In the genomic region with DNA sequence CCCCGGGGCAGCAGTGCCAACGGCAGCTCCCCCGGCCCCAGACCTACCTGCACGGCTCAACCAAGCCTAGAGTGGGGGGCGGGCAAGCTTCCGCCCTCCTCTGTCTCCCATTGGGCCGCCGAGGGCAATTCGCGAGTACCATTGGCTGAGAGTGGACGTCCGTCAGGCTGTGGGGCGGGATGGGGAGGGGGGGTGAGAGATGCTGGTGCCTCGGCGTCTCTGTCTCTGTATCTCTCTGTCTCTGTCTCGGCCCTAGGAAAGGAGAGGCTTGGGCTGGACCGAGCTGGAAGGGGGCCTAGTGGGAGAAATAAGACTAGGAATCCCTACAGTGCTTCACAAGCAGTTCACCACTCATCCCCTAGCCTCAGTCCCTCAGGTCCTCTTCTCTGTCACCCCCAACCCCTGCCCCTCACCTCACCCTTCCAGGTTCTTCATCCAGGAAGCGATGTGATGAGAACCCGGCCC, we compare ENCODE assay signal across 8 mouse cellular contexts. TPM values are rescaled to one million over a fixed set of nuclear protein-coding genes. Genes with fewer than 3 reads are reported as not detected.
DNase-seq lines count a peak whose midpoint lies in the region; ATAC-seq and TF ChIP-seq lines count a peak whose summit lies in the region.

No protein-coding gene starts in this region.

- H3K27ac ChIP-seq in ES-Bruce4 (ENCODE audit: insufficient read depth, low read length): no peak overlapping the region
- no peak overlapping the region for H3K27ac ChIP-seq in forebrain, embryonic 13.5 days
- no peak overlapping the region for H3K27ac ChIP-seq in liver, postnatal 0 days (ENCODE audit: low read depth)
- peak overlapping the region; percentile 34 for H3K27ac ChIP-seq in neural tube, embryonic 14.5 days (ENCODE audit: low read depth, low read length)

- under 1% methylated on average over 16 of the region's 19 CpGs for WGBS in forebrain, embryonic 13.5 days
- 1% methylated on average over 18 of the region's 19 CpGs for WGBS in large intestine, adult 2 months
- 3% methylated on average over 19 of the region's 19 CpGs for WGBS in liver, postnatal 0 days (ENCODE audit: insufficient replicate concordance)
- under 1% methylated on average over 17 of the region's 19 CpGs for WGBS in neural tube, embryonic 14.5 days

- H3K9me3 ChIP-seq in ES-Bruce4 (replicated peaks; ENCODE audit: control insufficient read depth, insufficient read depth, low read length, poor library complexity, severe bottlenecking): no peaks in the 10 kb centered on the region
- no peaks in the 10 kb centered on the region for H3K9me3 ChIP-seq in forebrain, embryonic 13.5 days (replicated peaks)
- no peaks in the 10 kb centered on the region for H3K9me3 ChIP-seq in liver, postnatal 0 days (ENCODE audit: low read length)
- H3K9me3 ChIP-seq in neural tube, embryonic 14.5 days (ENCODE audit: control insufficient read depth, low read length): no peaks in the 10 kb centered on the region

- peaks cover 17% of the 10 kb centered on the region for H3K36me3 ChIP-seq in ES-Bruce4 (ENCODE audit: control insufficient read depth, insufficient read depth, low read length, poor library complexity, severe bottlenecking)
- H3K36me3 ChIP-seq in forebrain, embryonic 13.5 days (ENCODE audit: poor library complexity, severe bottlenecking): peaks cover 8% of the 10 kb centered on the region; the same call in 1 of the 2 replicates
- H3K36me3 ChIP-seq in liver, postnatal 0 days (replicated peaks; ENCODE audit: insufficient read depth, low read length): no peaks in the 10 kb centered on the region
- 0 out of 2 replicates have a peak, but pooled peaks cover 3% of the 10 kb centered on the region for H3K36me3 ChIP-seq in neural tube, embryonic 14.5 days (ENCODE audit: control insufficient read depth, insufficient read depth, low read length)

- peak; percentile 93 to 94 for DNase-seq in heart, postnatal 10 days
- DNase-seq in large intestine, adult 2 months (ENCODE audit: low read depth, low spot score): peak; percentile 93
- DNase-seq in liver, postnatal 0 days: peak; percentile 91
- DNase-seq in testis, postnatal 10 days (ENCODE audit: low spot score): peak; percentile 92

- no peak for TF ChIP-seq POLR2A in ES-Bruce4 (IDR thresholded peaks at IDR 0.05; ENCODE audit: insufficient read depth, low read length)

- H3K4me3 ChIP-seq in ES-Bruce4 (ENCODE audit: low read depth, low read length): peak overlapping the region; percentile 86
- peak overlapping the region; percentile 98 for H3K4me3 ChIP-seq in forebrain, embryonic 13.5 days
- peak overlapping the region; percentile 75 for H3K4me3 ChIP-seq in liver, postnatal 0 days (ENCODE audit: low read depth, low read length)
- H3K4me3 ChIP-seq in neural tube, embryonic 14.5 days (ENCODE audit: low read depth, low read length): peak overlapping the region; percentile 90

- H3K4me1 ChIP-seq in ES-Bruce4 (ENCODE audit: control insufficient read depth, insufficient read depth, low read length): peaks cover 3% of the 10 kb centered on the region
- peaks cover 21% of the 10 kb centered on the region for H3K4me1 ChIP-seq in forebrain, embryonic 13.5 days
- H3K4me1 ChIP-seq in liver, postnatal 0 days (ENCODE audit: insufficient read depth): peaks cover 4% of the 10 kb centered on the region
- peaks cover 11% of the 10 kb centered on the region; the same call in 1 of the 2 replicates for H3K4me1 ChIP-seq in neural tube, embryonic 14.5 days (ENCODE audit: control insufficient read depth, insufficient read depth, low read length)

- intact Hi-C loops in heart, postnatal 10 days (cut with DNase I): no loop called here

- peak overlapping the region; percentile 80 for H3K4me2 ChIP-seq in forebrain, embryonic 13.5 days
- peak overlapping the region; percentile 96 for H3K4me2 ChIP-seq in liver, postnatal 0 days (ENCODE audit: low read depth, low read length)
- peak overlapping the region; percentile 74 for H3K4me2 ChIP-seq in neural tube, embryonic 14.5 days (ENCODE audit: low read depth, low read length)

- peak; percentile 100 for ATAC-seq in cerebellum, adult (ENCODE audit: insufficient number of reproducible peaks, low FRiP score, low TSS enrichment)
- peak; percentile 100 for ATAC-seq in forebrain, embryonic 13.5 days
- ATAC-seq in liver, postnatal 0 days: peak; percentile 100
- peak; percentile 100 for ATAC-seq in neural tube, embryonic 14.5 days (ENCODE audit: low read depth)

- TF ChIP-seq CTCF in ES-Bruce4 (IDR thresholded peaks at IDR 0.05; ENCODE audit: low read depth, low read length): no peak
- no peak for TF ChIP-seq CTCF in liver, postnatal 0 days (IDR thresholded peaks at IDR 0.05; ENCODE audit: low read depth)

- peak overlapping the region; percentile 100 for H3K9ac ChIP-seq in ES-Bruce4 (ENCODE audit: low read depth, poor library complexity, severe bottlenecking)
- H3K9ac ChIP-seq in forebrain, embryonic 13.5 days: peak overlapping the region; percentile 96
- peak overlapping the region; percentile 86 for H3K9ac ChIP-seq in liver, postnatal 0 days (replicated peaks)
- peak overlapping the region; percentile 95 for H3K9ac ChIP-seq in neural tube, embryonic 14.5 days (replicated peaks; ENCODE audit: low read depth, low read length)

- H3K27me3 ChIP-seq in ES-Bruce4 (ENCODE audit: control insufficient read depth, insufficient read depth, low read length, poor library complexity, severe bottlenecking): no peaks in the 10 kb centered on the region; the same call in 1 of the 2 replicates
- H3K27me3 ChIP-seq in forebrain, embryonic 13.5 days: no peaks in the 10 kb centered on the region
- H3K27me3 ChIP-seq in liver, postnatal 0 days (ENCODE audit: insufficient read depth, low read length): no peaks in the 10 kb centered on the region
- H3K27me3 ChIP-seq in neural tube, embryonic 14.5 days (ENCODE audit: control insufficient read depth, insufficient read depth, low read length): no peaks in the 10 kb centered on the region

- TF ChIP-seq EP300 in ES-Bruce4 (IDR thresholded peaks at IDR 0.05; ENCODE audit: insufficient read depth, low read depth, low read length): no peak
- no peak for TF ChIP-seq EP300 in liver, postnatal 0 days (IDR thresholded peaks at IDR 0.05; ENCODE audit: low read depth)

RNA-seq across cellular contexts. Expression of gene Kansl1, which starts 0.7 kb away (rescaled TPM):
- 81.7 and 83.9 TPM in 2 replicates for polyA plus RNA-seq in ES-Bruce4 (2011; ENCODE audit: insufficient read depth, insufficient read length, low read depth, missing spikeins)
- 26.1 and 29.3 TPM in 2 replicates for polyA plus RNA-seq in forebrain, embryonic 13.5 days (2015; fragmentation: Nextera tagmentation; extraction: Ambion mirVana)
- total RNA-seq in heart, postnatal 10 days (2021): 10 to 100 TPM; 34.4 to 37.4 TPM
- 31.6 and 51.2 TPM in 2 replicates for polyA plus RNA-seq in large intestine, adult 2 months (2012; rRNA removed)
- 3.8 and 4.1 TPM in 2 replicates for polyA plus RNA-seq in liver, postnatal 0 days (2015; fragmentation: Nextera tagmentation; extraction: Ambion mirVana)
- 30.2 and 37.4 TPM in 2 replicates for polyA plus RNA-seq in neural tube, embryonic 14.5 days (2014; fragmentation: Nextera tagmentation; extraction: Ambion mirVana)
